Mouse (Mus musculus): ENCODE results near the gene Sec22b. TPM values are rescaled to one million over a fixed set of nuclear protein-coding genes. Genes with fewer than 3 reads are reported as not detected.

The Sec22b gene
- 140 and 154 TPM in 2 replicates for polyA plus RNA-seq (2016; fragmentation: Nextera tagmentation; extraction: Ambion mirVana)

DNA sequence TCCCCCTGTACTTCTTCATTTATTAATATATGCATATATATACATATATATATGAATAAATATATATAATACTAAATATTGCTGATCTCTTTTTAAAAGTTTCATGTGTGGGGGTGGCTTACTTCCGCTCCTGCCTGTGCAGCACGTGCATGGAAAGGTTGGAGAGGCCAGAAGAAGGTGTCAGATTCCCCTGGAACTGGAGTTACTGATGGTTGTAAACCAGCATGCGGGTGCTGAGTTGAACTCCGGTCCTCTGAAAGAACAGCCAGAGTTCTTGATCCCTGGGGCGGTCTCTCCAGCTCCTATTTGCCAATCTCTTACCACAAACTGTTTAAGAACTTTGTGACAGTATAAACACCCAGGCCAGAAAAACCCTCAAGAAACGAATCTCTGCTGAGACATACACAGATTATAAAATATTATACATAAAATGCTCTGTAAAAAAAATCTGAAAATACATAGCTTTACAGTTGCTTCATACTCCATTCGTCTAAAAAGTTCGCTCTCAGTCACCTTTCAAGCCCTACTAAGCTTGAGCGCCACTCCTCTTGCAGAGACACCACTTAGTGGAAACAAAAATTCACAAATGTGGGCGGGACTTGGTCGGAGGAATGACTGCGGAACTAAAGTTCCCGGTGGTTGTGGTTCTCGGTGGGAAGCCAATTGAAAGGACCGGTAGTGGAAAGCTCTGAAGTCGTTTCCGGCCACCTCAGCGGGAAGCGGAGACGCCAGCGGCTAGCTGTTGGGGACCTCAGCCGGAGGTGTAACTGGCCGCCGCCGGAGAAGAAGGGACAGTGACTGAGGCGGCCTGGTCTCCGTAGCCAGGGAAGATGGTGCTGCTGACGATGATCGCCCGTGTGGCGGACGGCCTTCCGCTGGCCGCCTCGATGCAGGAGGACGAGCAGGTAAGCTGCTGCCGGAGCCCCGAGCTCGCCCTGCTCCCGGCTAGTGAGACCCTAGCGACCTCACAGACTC is at the start of gene Sec22b:
Gene Sec22b (plus strand): TSS at position 675 of the 975 bp plus-strand sequence.
- Histone ChIP-seq H3K9me3 (no peaks in the 10 kb centered on the region), H3K4me3 (peak within 1 kb of the TSS; percentile 97), H3K27me3 (ENCODE audit: insufficient read depth, poor library complexity, severe bottlenecking) (no peaks in the 10 kb centered on the region), H3K4me1 (peaks cover 14% of the 10 kb centered on the region), H3K36me3 (no peaks in the 10 kb centered on the region; the same call in 1 of the 2 replicates), H3K27ac (peak within 1 kb of the TSS; percentile 91)
- DNase-seq (ENCODE audit: low spot score), result peak; percentile 93
- 6% methylated on average over 41 of the region's 41 CpGs for WGBS

DNA sequence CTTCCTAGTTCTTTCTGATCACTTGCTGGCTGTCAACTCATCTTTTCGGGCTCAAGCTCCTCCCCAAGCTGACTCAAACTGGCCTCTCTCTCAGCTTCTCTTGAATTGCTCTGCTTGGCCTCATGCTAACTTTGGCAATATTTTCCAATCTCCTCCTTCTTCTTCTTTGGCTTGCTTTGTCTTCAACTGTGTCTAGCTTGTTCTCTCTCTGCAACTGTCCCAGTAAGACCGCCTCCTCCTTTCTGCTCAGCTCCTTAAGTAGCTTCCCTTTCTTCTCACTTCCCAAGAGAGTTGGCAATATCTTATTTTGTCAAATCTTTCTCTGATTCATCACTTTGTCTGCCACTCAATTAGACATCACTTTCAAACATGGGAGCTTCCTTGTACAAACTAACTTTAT is 49.2 kb upstream of the Sec22b start:
- 89% methylated on average over 2 of the region's 2 CpGs for WGBS
- Histone ChIP-seq H3K9me3 (no peaks in the 10 kb centered on the region), H3K27me3 (ENCODE audit: insufficient read depth, poor library complexity, severe bottlenecking) (no peaks in the 10 kb centered on the region), H3K4me1 (no peaks in the 10 kb centered on the region), H3K36me3 (no peaks in the 10 kb centered on the region), H3K27ac (no peak overlapping the region), H3K4me3 (no peak overlapping the region)
- no peak for DNase-seq (ENCODE audit: low spot score)

DNA sequence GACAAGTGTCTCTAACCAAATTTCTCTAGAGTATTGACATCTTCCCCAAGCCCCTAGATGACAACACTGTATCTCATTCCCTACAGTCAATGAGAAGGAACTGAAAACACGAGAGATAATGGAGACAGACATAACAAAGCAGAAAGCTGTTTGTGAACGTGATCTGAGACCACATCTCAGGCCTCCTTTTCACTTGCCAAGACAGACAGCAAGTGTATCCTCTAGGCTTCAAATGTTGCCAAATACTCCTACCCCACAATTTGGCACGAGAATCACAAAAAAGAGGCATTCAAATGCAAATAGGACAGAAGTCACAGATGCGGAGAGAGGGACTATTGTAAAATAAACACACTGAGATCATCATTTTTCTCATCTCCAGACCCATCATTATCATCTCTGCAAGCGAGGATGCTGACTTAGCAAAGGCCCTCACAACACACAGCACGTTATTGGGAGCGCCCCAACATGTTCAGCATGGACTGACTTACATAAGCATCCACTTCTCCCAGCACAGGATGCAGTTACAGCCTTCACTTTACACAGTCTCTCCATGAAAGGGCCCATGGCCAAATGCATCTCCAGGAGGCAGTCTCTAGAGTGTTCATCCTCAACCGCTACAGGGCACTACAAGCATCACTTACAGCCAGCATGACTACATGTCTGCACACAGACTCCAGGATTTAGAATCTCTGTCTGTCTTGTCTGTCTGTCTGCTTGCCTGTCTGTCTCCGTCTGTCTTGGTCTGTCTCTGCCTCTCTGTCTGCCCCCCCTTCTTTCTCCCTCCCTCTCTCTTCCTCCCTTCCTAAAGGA is 46.2 kb upstream of the Sec22b start:
- no peak overlapping the region for H3K27ac ChIP-seq
- 76% methylated on average over 9 of the region's 9 CpGs for WGBS
- DNase-seq (ENCODE audit: low spot score), result no peak
- H3K36me3 ChIP-seq, result no peaks in the 10 kb centered on the region
- no peak overlapping the region for H3K4me3 ChIP-seq
- no peaks in the 10 kb centered on the region for H3K27me3 ChIP-seq (ENCODE audit: insufficient read depth, poor library complexity, severe bottlenecking)
- no peaks in the 10 kb centered on the region for H3K9me3 ChIP-seq
- no peaks in the 10 kb centered on the region for H3K4me1 ChIP-seq

DNA sequence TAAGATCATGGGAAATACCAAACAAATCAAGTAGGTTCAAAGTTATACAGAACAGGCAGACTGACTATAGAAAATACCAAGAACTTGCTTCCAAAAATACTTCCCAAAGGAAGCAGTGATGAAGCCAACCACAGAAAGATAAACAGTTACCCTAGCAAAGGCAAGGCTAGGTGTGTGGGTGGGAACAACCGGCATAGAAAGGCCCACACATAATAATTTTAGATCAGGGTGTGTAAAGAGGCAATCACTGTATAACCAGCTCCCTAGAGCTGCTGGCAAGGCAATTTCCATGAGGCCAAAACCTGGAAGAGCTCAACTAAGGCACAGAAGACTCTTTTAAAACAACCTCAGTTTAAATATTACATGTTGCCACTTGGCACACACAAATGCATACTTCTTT is 41.6 kb upstream of the Sec22b start:
- Histone ChIP-seq H3K4me3 (no peak overlapping the region), H3K9me3 (no peaks in the 10 kb centered on the region), H3K4me1 (peaks cover 7% of the 10 kb centered on the region; the same call in 1 of the 2 replicates), H3K27ac (no peak overlapping the region), H3K36me3 (no peaks in the 10 kb centered on the region), H3K27me3 (ENCODE audit: insufficient read depth, poor library complexity, severe bottlenecking) (no peaks in the 10 kb centered on the region)
- DNase-seq (ENCODE audit: low spot score), result no peak
- WGBS, result 59% methylated on average over 1 of the region's 1 CpGs

DNA sequence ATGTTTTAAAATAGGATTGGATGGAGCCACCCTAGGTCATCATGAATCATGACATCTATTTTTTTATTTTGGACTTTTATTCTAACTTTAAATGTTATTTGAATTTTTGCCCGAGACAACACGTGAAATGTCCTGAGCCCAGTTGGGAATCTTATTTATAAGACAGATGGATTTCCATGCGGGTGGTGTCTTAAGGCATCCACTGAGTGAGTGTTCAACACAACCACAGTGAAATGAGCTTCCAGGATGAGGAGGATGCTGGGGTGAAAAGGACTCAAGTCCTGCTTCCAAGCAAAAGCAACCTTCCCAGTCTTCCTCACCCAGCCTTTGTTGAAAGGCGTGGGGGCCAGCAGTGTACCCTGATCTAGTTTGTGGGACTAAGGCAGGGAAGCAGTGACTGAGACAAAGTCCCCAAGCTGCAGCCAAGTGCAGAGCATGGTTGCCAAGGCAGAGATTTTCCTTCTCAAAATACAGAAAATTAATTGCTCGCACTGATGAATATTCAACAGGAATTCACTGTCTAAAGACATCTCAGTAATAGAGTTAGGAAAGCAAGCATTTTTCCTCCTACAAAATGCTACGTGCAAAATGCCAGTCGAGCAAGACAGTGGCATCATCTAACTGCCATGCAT is 40.1 kb upstream of the Sec22b start:
- Histone ChIP-seq H3K4me1 (peaks cover 8% of the 10 kb centered on the region; the same call in 1 of the 2 replicates), H3K27me3 (ENCODE audit: insufficient read depth, poor library complexity, severe bottlenecking) (0 out of 2 replicates have a peak, but pooled peaks cover 4% of the 10 kb centered on the region), H3K9me3 (no peaks in the 10 kb centered on the region), H3K4me3 (no peak overlapping the region), H3K36me3 (no peaks in the 10 kb centered on the region), H3K27ac (no peak overlapping the region)
- no peak for DNase-seq (ENCODE audit: low spot score)
- WGBS, result 90% methylated on average over 7 of the region's 7 CpGs

DNA sequence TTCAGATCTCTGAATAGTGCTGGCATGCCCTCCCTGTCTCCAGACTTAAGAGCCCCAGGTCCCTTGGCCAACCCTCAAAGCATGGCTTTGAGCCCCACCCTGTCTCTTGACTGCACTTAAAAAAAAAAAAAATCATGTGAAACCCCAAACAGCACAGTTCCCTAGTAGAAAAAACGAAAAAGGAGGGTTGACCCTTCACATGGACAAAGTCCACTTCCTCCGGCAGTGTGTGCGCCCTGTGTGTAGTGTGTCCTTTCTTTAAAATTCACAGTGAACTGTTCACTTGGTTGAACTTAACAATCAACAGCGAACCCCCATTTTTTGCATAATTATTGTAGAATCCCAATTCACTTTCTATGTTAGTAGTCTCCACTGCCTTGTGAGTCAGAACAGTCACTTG is 34.3 kb upstream of the Sec22b start:
- Histone ChIP-seq H3K9me3 (no peaks in the 10 kb centered on the region), H3K27me3 (ENCODE audit: insufficient read depth, poor library complexity, severe bottlenecking) (peaks cover 12% of the 10 kb centered on the region; the same call in 1 of the 2 replicates)
- WGBS, result 65% methylated on average over 4 of the region's 4 CpGs

DNA sequence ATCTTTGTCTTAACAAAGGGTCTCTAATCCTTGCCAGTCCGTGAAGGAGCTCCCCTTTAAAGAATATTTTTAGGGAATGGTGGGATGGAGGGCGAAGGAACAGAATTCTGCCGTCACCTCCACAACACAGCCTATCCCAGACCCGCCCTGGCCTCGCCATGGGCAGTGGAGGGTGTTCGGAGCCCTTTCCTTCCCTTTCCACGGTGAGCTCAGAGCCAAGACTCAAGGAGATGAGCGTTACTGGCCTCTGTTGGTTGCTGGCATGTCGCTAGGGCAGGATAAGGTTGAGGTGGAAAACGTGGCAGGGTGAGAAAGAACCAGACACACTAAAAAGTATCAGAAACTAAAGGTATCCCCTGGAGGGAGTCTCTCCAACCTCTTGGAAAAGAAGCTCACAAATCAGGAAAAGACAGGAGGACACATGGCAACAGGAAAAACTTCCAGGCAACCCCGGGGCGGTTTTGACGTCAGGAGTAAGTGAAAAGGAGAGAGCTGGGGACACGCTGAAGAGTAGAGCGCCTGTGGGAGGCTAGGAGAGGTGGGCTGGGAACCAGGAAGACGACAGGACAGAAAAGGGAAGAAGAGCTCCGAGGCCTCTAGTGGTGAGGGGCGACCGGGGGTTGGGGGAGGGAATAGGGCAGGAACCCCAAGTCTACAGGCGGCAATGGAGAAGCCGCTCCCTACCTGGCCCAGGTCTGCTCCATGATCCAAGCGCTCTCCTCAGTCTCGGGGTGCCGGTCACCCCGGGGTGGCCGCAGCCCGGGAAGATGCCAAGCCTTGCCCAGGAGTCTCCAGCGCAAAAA is 33.6 kb upstream of the Sec22b start:
- peaks cover 12% of the 10 kb centered on the region; the same call in 1 of the 2 replicates for H3K27me3 ChIP-seq (ENCODE audit: insufficient read depth, poor library complexity, severe bottlenecking)
- WGBS, result 3% methylated on average over 28 of the region's 28 CpGs

More for the DNA sequence above, 34.3 kb upstream of the Sec22b start:
- H3K27ac ChIP-seq, result peak overlapping the region; percentile 90
- no peaks in the 10 kb centered on the region for H3K36me3 ChIP-seq
- H3K4me1 ChIP-seq, result peaks cover 42% of the 10 kb centered on the region
- peak overlapping the region; percentile 71 for H3K4me3 ChIP-seq
- peak; percentile 66 for DNase-seq (ENCODE audit: low spot score)

DNA sequence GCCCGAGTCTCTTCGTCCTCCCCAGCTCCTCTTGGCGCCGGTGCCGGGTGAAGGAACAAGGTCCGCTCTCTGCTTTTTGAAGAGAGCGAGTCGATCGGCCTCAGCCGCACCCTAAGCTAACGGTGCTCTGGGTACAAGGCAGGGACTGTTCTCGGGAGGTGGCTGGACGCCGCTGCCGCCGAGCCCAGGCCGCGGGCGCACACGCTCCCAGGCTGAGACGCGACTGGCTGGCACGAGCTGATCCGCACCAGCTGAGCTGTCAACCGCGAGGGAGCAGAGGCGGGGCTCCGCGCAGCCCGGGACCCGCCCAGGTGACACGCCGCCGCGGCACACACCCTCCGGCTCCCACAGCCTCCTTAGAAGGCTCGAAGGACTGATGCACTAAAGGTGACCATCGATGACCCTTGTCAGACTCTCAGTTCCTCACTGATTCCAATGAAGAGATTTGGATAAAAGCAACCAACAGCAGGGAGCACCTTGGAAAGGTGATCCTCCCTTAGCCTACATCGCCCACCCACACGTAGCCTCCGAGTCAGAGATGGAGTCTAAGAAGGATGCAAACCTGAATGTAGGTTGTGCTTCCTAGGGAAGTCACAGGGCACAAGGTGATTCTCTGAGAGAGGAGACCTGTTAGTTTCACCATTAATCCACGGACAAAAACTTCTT is 32.8 kb upstream of the Sec22b start:
- Histone ChIP-seq H3K9me3 (no peaks in the 10 kb centered on the region), H3K4me1 (peaks cover 35% of the 10 kb centered on the region), H3K27ac (peak overlapping the region; percentile 90), H3K36me3 (no peaks in the 10 kb centered on the region), H3K4me3 (peak overlapping the region; percentile 71), H3K27me3 (ENCODE audit: insufficient read depth, poor library complexity, severe bottlenecking) (peaks cover 12% of the 10 kb centered on the region; the same call in 1 of the 2 replicates)
- WGBS, result 3% methylated on average over 42 of the region's 42 CpGs
- peak; percentile 90 for DNase-seq (ENCODE audit: low spot score)

More for the DNA sequence above, 33.6 kb upstream of the Sec22b start:
- Histone ChIP-seq H3K36me3 (no peaks in the 10 kb centered on the region), H3K4me3 (peak overlapping the region; percentile 71), H3K27ac (peak overlapping the region; percentile 90), H3K9me3 (no peaks in the 10 kb centered on the region), H3K4me1 (peaks cover 39% of the 10 kb centered on the region)
- peak; percentile 77 for DNase-seq (ENCODE audit: low spot score)

DNA sequence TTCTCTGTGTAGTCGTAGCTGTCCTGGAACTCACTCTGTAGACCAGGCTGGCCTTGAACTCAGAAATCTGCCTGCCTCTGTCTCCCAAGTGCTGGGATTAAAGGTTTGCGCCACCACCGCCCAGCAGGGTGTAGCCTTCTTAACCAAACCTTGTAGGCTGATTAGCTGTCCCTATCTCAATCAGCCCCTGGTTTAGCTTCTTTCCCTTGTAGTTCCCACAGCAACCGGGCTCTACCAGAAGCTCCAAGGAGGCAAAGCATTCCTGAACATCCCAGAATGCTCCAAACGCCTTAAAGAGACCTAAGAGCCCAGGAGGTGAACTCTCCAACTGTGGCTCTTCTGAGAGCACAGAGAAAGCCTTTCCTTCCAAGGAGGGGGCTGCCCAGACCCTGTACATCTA is 32.3 kb upstream of the Sec22b start:
- H3K27ac ChIP-seq, result peak overlapping the region; percentile 86
- no peaks in the 10 kb centered on the region for H3K9me3 ChIP-seq
- H3K4me3 ChIP-seq, result no peak overlapping the region
- H3K4me1 ChIP-seq, result peaks cover 35% of the 10 kb centered on the region
- WGBS, result 29% methylated on average over 5 of the region's 5 CpGs
- peaks cover 12% of the 10 kb centered on the region; the same call in 1 of the 2 replicates for H3K27me3 ChIP-seq (ENCODE audit: insufficient read depth, poor library complexity, severe bottlenecking)
- no peaks in the 10 kb centered on the region for H3K36me3 ChIP-seq
- no peak for DNase-seq (ENCODE audit: low spot score)

DNA sequence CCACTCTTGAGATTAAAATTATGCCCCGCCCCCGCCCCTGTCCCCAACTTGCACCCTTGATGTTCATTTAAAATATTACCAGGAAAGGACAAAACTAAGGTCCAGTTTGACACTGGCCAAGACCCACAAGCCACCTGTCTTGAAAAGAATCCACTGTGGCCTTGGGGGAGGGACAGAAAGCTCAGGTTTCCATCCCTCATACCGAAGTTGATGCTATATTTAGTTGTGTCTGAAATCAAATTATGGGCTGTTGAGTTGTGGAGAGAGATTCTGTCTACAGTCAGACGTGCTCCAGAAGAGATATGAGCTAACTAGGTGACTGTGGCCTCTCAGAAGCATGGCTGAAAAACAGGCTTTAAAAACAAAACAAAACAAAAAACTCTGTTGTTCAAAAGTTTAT is 31.3 kb upstream of the Sec22b start:
- H3K4me1 ChIP-seq, result peaks cover 39% of the 10 kb centered on the region
- DNase-seq (ENCODE audit: low spot score), result no peak
- H3K36me3 ChIP-seq, result no peaks in the 10 kb centered on the region
- H3K4me3 ChIP-seq, result no peak overlapping the region
- no peaks in the 10 kb centered on the region for H3K9me3 ChIP-seq
- peaks cover 12% of the 10 kb centered on the region; the same call in 1 of the 2 replicates for H3K27me3 ChIP-seq (ENCODE audit: insufficient read depth, poor library complexity, severe bottlenecking)
- 52% methylated on average over 4 of the region's 4 CpGs for WGBS
- H3K27ac ChIP-seq, result peak overlapping the region; percentile 86

DNA sequence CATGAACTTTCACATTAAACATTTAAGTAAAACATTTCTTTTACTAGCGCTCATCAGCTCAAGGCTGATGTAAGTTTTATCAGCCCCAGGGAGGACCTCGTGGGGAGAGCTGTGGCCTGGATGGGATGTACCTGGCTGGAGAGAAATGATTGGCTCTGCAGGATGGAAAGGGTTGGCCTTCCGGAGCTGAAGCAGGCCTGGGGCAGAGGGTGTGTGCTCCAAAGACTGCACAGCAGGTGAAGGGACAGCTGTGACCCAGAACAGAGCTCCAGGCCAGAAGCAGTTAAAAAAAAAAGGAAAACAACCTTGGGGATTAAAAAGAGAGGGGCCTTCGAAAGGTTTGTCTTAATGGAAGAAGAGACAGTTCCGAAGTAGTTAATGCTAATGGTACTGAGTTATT is 26.2 kb upstream of the Sec22b start:
- Histone ChIP-seq H3K9me3 (no peaks in the 10 kb centered on the region), H3K27ac (no peak overlapping the region), H3K36me3 (no peaks in the 10 kb centered on the region), H3K27me3 (ENCODE audit: insufficient read depth, poor library complexity, severe bottlenecking) (no peaks in the 10 kb centered on the region), H3K4me3 (no peak overlapping the region), H3K4me1 (peaks cover 9% of the 10 kb centered on the region; the same call in 1 of the 2 replicates)
- 25% methylated on average over 5 of the region's 5 CpGs for WGBS
- DNase-seq (ENCODE audit: low spot score), result no peak
